Mouse (Mus musculus): ENCODE data around the gene Mrpl27.

DNA sequence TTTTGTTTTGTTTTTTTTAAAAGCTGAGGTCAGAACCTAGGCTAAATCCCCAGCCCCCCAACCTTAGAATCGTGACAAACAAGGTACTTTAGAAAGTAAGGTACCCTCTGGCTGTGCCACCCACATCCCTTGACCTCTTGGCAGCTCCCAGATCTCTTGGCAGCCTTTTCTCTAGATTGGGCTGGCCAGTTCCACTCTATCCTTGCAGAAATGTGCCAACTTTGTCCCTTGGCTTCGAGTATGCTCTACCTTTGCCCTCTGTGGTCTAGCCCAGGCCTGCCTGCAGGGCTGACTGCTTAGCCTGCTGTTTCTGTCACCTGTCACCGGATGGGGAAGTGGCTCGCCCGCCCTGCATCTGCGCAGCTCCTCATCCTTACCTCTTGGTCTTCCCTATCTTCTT, 11.7 kb downstream of the Mrpl27 start:
- TF ChIP-seq GATA1 (IDR thresholded peaks at IDR 0.05; ENCODE audit: low read length) (no peak), TAL1 (IDR thresholded peaks at IDR 0.05; ENCODE audit: low read length) (no peak)

Measured in erythroblast, embryonic 14.5 days (primary cell).